Mouse (Mus musculus): ENCODE measurements around the gene Mgat5b.

The Mgat5b gene

GRCm38 (mm10) chr11:116917361-116917760, 1.3 kb upstream of the Mgat5b start:
- in situ Hi-C loops (cut with MboI, MseI): loop anchor here (5.0 kb wide), 1 partner anchor 125 kb away; no protein-coding TSS in a partner anchor

DNA sequence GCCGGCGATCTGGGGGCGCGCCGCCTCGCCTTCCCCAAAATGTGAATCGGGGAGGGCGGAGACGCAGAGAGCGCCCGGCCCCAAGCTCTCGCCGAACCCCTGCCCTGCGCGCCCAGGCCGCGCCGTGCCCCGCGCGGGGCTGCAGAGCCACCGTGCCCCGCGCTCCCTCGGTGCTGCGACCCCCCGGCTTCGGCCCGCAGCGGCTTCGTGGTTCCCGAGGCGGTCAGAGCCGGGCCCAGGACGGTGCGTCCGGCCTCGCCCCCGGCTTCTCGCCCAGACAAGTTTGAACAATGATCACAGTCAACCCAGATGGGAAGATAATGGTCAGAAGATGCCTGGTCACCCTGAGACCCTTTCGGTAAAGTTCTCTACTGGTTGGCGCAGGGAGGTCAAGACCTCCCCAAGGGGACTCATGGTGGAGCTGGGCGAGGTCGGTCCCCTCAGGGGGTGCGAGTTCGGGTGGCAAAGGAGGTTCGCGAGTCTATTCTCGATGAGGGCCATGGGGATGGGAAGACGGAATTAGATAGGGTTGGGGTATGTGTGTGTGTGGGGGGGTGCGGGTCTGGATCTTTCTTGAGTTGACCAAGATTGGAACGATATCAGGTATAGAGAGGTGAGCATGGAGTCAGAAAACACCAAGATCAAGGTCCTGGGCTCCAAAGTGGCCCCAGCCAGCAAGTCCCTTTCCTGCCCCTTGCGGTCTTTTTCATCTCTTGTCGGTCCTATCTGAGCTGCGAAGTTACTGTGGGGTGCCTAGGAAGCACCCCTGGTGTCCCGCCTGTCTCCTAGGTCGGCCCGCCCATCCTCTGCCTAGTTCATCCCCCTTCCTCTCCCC, 740 bp downstream of the Mgat5b start:
- in situ Hi-C loops (cut with MboI, MseI): loop anchor here (5.0 kb wide), 1 partner anchor 123 kb away; no protein-coding TSS in a partner anchor

DNA sequence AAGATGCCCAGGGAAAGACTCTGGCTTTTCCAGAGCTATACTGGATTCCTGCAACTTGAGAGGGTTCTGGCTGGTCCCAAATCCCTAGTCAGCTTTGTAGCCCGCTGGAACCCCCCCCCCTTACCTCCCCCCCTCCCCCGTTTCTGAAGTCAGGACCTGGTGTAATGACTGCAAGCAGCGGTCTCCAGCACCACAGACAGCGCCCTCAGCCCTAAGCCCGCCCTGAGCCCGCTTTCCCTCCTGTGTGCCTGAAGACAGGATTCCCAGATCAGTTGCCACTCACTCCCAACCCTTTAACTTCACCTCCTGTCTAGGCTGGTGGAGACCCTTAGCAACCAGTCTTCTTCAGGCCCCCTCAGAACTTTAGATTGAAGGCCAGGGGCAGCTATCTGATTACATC, 2.1 kb downstream of the Mgat5b start:
- in situ Hi-C loops (cut with MboI, MseI): no loop called here

- in situ Hi-C loops (cut with MboI, MseI): no loop called here
Observed at GRCm38 (mm10) chr11:116922058-116922457, 3.4 kb downstream of the Mgat5b start.

GRCm38 (mm10) chr11:116928031-116928430, 9.4 kb downstream of the Mgat5b start:
- in situ Hi-C loops (cut with MboI, MseI): no loop called here

GRCm38 (mm10) chr11:116934862-116935261, 16.2 kb downstream of the Mgat5b start:
- in situ Hi-C loops (cut with MboI, MseI): no loop called here

- in situ Hi-C loops (cut with MboI, MseI): no loop called here
Observed at GRCm38 (mm10) chr11:116935354-116935753, 16.7 kb downstream of the Mgat5b start.

DNA sequence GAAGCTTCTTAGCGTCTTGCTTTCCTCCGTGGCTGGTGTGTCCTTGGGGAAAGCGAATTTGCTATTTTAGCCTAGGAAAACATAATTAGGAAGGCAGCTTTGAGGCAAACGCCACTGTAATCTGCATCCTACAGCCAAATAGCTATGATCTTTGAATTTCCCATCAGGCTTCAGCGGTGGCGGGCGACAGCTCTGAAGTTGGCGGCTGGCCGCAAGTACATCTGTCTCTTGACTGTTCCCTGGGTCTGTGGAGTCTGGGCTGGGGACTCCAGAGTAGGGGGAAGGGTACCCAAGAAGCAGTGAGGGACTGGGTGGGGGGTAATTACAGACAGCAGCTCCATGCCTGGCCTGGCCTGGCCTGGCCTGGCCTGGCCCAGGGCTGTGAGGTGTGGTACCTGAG, 17.3 kb downstream of the Mgat5b start:
- in situ Hi-C loops (cut with MboI, MseI): no loop called here

DNA sequence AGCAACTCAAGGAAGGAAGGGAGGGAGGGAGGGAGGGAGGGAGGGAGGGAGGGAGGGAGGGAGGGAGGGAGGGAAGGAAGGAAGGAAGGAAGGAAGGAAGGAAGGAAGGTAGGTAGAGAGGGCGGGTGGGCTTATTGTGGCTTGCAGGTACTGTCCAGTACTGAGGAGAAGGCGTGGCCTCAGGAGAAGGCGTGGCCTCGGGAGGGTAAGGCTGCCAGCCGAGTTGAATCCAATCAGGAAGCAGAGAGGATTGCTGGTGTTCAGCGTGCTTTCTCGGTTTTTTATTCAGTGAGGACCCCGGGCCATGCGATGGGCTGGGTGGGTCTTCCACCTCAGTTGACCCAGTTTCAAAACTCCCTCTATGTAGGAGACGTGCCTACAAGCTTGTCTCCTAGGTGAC, 18.5 kb downstream of the Mgat5b start:
- in situ Hi-C loops (cut with MboI, MseI): no loop called here

- in situ Hi-C loops (cut with MboI, MseI): no loop called here
Observed at GRCm38 (mm10) chr11:116940088-116940855, 21.6 kb downstream of the Mgat5b start.

- in situ Hi-C loops (cut with MboI, MseI): no loop called here
Observed at GRCm38 (mm10) chr11:116944346-116944745, 25.7 kb downstream of the Mgat5b start.

GRCm38 (mm10) chr11:116949832-116950231, 31.2 kb downstream of the Mgat5b start:
- in situ Hi-C loops (cut with MboI, MseI): no loop called here

DNA sequence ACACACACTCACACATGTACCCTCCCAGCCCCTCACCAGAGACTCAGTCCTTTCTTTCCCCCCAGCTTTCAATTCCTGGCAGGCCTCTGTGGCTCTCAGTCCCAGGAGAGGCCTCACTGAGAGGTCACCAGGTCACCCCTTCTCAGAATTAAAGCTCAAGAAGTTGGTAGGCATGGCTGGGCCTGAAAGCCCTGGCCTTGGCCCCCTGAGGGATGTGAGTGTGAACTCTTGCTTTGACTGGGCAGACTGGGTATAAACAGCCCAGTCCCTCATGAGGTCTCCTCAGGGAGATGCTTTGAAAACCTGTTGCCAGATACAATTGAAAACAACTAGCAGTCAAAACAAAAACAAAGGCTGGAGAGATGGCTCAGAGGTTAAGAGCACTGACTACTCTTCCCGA, 32.8 kb downstream of the Mgat5b start:
- in situ Hi-C loops (cut with MboI, MseI): no loop called here

GRCm38 (mm10) chr11:116954231-116955118, 35.8 kb downstream of the Mgat5b start:
- in situ Hi-C loops (cut with MboI, MseI): no loop called here

DNA sequence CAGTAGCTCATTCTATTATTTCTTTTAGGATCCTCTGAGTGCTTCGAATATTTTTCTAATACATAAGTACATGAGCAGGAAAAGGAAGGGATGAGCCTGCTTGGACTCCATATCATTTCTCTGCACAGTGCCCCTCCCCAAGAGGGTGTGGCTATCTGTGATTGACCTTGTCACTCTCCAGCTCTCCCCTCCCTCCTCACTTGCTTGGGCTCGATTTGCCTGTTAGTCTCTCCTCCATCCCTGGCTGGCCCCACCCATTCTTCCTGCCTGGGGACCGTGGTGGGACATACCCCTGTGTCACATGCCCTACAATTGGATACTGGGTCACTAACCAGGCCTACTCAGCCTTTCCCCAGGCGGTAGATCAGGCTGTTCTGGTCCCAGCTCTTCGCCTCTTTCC, 39.9 kb downstream of the Mgat5b start:
- in situ Hi-C loops (cut with MboI, MseI): no loop called here

DNA sequence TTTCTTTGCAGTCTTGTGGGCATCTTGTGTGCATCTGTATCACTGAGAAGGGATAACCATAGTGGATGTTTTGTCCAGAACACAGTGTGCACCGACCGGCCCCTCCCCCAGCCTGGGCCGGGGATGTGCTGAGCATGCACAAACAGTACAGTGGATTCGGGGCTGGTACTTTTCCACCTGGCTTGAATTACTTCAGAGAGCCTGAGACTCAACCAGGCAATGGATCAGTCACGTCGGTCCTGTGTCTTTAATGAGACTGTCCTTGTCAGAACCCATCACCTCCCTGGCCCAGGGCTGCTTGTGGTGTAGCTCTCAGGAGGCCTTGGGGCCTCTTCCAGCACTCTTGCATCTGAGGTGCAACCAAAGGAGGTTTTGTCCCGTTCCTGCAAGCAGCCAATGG, 46.4 kb downstream of the Mgat5b start:
- in situ Hi-C loops (cut with MboI, MseI): no loop called here

DNA sequence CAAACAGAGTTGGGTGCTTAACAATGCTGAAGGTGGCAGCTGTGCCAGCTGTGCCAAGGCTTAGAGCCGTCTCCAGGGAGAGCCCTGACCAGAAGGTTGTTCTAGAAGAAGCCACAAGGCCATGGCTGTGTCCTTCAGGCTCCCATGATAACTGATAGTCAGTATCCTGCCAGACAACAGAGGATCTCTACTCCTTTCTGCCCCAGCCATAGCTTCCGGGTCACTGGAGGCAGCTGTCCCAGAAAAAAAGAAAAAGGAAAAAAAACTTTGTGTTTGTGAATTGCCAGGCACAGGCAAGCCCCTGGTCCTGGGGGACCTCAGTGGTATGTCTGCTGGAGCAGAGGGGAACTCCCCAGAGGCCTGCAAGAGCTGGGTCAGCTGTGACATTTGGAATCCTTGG, 47.3 kb downstream of the Mgat5b start:
- in situ Hi-C loops (cut with MboI, MseI): no loop called here

GRCm38 (mm10) chr11:116968586-116968985, 49.9 kb downstream of the Mgat5b start:
- in situ Hi-C loops (cut with MboI, MseI): no loop called here

DNA sequence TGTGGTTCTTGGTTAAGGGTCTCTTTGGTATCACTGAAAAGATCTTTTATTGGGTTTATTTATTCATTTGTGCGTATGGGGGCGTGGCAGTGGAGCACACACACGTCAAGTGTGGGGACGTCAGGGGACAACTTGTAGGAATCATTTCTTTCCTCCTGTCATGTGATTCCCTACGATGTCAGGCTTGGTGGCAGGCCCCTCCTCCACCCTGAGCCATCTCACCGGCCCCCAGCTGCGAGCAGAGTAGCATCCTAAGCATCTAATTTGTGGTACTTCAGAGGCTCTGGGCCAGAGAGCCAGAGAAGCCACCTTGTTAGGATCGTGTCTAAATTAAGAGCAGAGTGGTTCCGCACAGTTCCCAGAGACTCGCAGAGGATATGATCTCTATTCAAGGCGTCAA, 50.8 kb downstream of the Mgat5b start:
- in situ Hi-C loops (cut with MboI, MseI): no loop called here

DNA sequence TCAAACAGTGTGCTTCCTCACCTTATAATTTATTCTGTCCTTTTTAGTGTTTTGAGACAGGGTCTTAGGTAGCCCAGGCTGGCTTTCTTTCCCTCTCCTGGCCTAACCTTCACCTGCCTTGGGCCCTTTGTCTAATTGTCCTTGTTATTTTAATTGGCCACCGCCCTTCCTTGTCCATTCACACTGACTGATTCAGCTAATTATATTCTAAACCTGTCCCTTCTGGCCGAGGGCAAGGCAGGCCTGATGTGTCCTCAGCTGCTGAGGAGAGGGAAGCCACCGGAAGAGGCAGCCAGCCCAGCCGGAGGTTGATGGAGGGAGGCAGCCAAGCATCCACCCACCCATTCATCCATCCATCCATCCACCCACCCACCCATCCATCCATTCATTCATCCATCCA, 52.2 kb downstream of the Mgat5b start:
- in situ Hi-C loops (cut with MboI, MseI): no loop called here

DNA sequence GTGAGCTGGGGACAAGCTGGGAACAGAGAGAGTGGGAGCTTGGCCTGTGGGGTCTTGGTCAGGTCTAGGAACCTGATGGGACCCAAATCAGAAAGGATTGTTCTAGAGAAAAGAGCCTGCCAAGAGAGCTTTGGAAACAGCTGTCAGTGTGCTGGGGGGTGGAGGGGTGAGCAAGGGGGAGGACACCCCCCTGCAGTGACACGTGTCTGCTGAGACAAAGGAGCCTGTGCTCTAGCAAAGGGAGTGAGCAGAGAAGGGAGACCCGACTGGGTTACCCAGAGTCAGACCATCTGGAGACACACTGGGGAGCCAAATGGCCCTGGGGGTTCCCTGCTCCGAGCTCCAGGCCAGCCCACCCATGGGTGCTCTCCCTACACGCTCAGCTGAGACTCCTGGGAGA, 54.2 kb downstream of the Mgat5b start:
- in situ Hi-C loops (cut with MboI, MseI): no loop called here

GRCm38 (mm10) chr11:116973508-116973907, 54.8 kb downstream of the Mgat5b start:
- in situ Hi-C loops (cut with MboI, MseI): no loop called here
